In the genomic region with DNA sequence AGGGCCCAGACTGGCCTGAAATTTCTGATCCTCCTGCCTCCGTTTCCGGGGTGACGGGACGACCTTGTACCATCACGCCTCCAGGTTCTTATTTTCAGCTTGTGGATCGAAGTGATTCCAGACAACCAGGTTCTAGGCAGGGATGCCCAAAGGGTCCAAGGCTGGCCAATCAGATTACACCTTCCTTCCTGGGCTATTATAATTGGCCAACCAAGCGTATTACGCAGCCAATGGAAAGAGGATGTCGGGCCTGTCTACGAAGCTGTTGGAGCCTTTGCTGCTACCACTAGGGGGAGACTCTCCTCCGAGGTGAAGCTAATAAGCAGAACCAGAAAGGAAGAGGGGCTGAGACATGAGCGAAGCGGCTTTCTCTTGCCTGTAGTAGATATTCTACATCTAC, we compare ENCODE assay signal across 8 mouse cellular contexts. TPM values are rescaled to one million over a fixed set of nuclear protein-coding genes. Genes with fewer than 3 reads are reported as not detected.
A peak's percentile ranks its signal among the peaks of the same experiment; 100 is the strongest.
DNase-seq lines count a peak whose midpoint lies in the region; ATAC-seq and TF ChIP-seq lines count a peak whose summit lies in the region.

No protein-coding gene starts in this region.

- H3K9ac ChIP-seq in forebrain, embryonic 11.5 days (ENCODE audit: low read length): no peak overlapping the region
- no peak overlapping the region for H3K9ac ChIP-seq in heart, postnatal 0 days (replicated peaks; ENCODE audit: low read depth, low read length)
- H3K9ac ChIP-seq in liver, embryonic 13.5 days: no peak overlapping the region
- H3K9ac ChIP-seq in stomach, postnatal 0 days (ENCODE audit: low read length): no peak overlapping the region

- DNase-seq in ES-CJ7 (ENCODE audit: low read depth, low spot score): peak; percentile 98
- DNase-seq in c-Kit-negative CD71-positive TER-119-positive erythroid progenitor cells, embryonic 14.5 days (ENCODE audit: low read depth, low spot score): peak; percentile 20
- DNase-seq in forebrain, embryonic 11.5 days (ENCODE audit: low spot score): peak; percentile 87
- DNase-seq in heart, postnatal 0 days (ENCODE audit: low spot score): peak; percentile 81
- peak; percentile 87 to 88 for DNase-seq in kidney, postnatal 25 days
- DNase-seq in liver, embryonic 13.5 days: peak; percentile 44
- peak; percentile 76 for DNase-seq in neural tube, embryonic 10.5 days (ENCODE audit: extremely low spot score, low spot score)
- DNase-seq in stomach, postnatal 0 days (ENCODE audit: low spot score): peak; percentile 77

- H3K9me3 ChIP-seq in forebrain, embryonic 11.5 days (ENCODE audit: control insufficient read depth, low read length): no peaks in the 10 kb centered on the region
- H3K9me3 ChIP-seq in heart, postnatal 0 days (replicated peaks; ENCODE audit: control insufficient read depth, low read length): no peaks in the 10 kb centered on the region
- no peaks in the 10 kb centered on the region for H3K9me3 ChIP-seq in liver, embryonic 13.5 days (replicated peaks)
- H3K9me3 ChIP-seq in stomach, postnatal 0 days (ENCODE audit: control insufficient read depth, low read length): no peaks in the 10 kb centered on the region

- TF ChIP-seq EP300 in heart, postnatal 0 days (IDR thresholded peaks at IDR 0.05; ENCODE audit: low read depth): no peak
- no peak for TF ChIP-seq EP300 in stomach, postnatal 0 days (optimal IDR thresholded peaks at IDR 0.05)

- no peak overlapping the region for H3K4me3 ChIP-seq in forebrain, embryonic 11.5 days (ENCODE audit: low read depth, low read length)
- 0 out of 2 replicates have a peak overlapping the region, but pooled peaks have one; percentile 1 for H3K4me3 ChIP-seq in heart, postnatal 0 days (ENCODE audit: low read depth, low read length)
- no peak overlapping the region for H3K4me3 ChIP-seq in liver, embryonic 13.5 days (replicated peaks)
- H3K4me3 ChIP-seq in stomach, postnatal 0 days (ENCODE audit: low read depth, low read length): no peak overlapping the region

- 0 out of 2 replicates have a peak, but pooled peaks cover 5% of the 10 kb centered on the region for H3K27me3 ChIP-seq in forebrain, embryonic 11.5 days (ENCODE audit: control insufficient read depth, insufficient read depth, low read length)
- H3K27me3 ChIP-seq in heart, postnatal 0 days (ENCODE audit: control insufficient read depth, insufficient read depth, low read length): peaks cover 10% of the 10 kb centered on the region
- H3K27me3 ChIP-seq in liver, embryonic 13.5 days: peaks cover 56% of the 10 kb centered on the region
- H3K27me3 ChIP-seq in stomach, postnatal 0 days (ENCODE audit: control insufficient read depth, insufficient read depth, low read length): 0 out of 2 replicates have a peak, but pooled peaks cover 3% of the 10 kb centered on the region

- peak; percentile 82 for TF ChIP-seq CTCF in heart, postnatal 0 days (IDR thresholded peaks at IDR 0.05; ENCODE audit: low read depth)
- peak; percentile 92 for TF ChIP-seq CTCF in stomach, postnatal 0 days (IDR thresholded peaks at IDR 0.05; ENCODE audit: low read depth)

- H3K4me2 ChIP-seq in forebrain, embryonic 11.5 days (ENCODE audit: low read depth, low read length, severe bottlenecking): peak overlapping the region; percentile 31; the same call in 1 of the 2 replicates
- peak overlapping the region; percentile 34 for H3K4me2 ChIP-seq in heart, postnatal 0 days (ENCODE audit: low read depth, low read length)
- H3K4me2 ChIP-seq in liver, embryonic 13.5 days: no peak overlapping the region
- H3K4me2 ChIP-seq in stomach, postnatal 0 days (replicated peaks; ENCODE audit: low read depth): no peak overlapping the region; the same call in 1 of the 2 replicates

- ATAC-seq in forebrain, embryonic 11.5 days (replicated peaks; ENCODE audit: low FRiP score): peak; percentile 91
- ATAC-seq in heart, postnatal 0 days (ENCODE audit: insufficient read depth, low read depth): peak; percentile 69
- peak; percentile 70 for ATAC-seq in liver, embryonic 13.5 days (ENCODE audit: low read depth)
- ATAC-seq in stomach, postnatal 0 days (ENCODE audit: low FRiP score, low TSS enrichment): peak; percentile 84

- H3K4me1 ChIP-seq in forebrain, embryonic 11.5 days (replicated peaks; ENCODE audit: control insufficient read depth, insufficient read depth, low read length): no peaks in the 10 kb centered on the region
- peaks cover 26% of the 10 kb centered on the region for H3K4me1 ChIP-seq in heart, postnatal 0 days (ENCODE audit: control insufficient read depth, insufficient read depth)
- H3K4me1 ChIP-seq in liver, embryonic 13.5 days (replicated peaks): no peaks in the 10 kb centered on the region
- H3K4me1 ChIP-seq in stomach, postnatal 0 days (replicated peaks; ENCODE audit: control insufficient read depth, insufficient read depth): no peaks in the 10 kb centered on the region

- H3K36me3 ChIP-seq in forebrain, embryonic 11.5 days (ENCODE audit: control insufficient read depth, insufficient read depth, low read length): no peaks in the 10 kb centered on the region
- H3K36me3 ChIP-seq in heart, postnatal 0 days (replicated peaks; ENCODE audit: control insufficient read depth, insufficient read depth, low read length): no peaks in the 10 kb centered on the region
- no peaks in the 10 kb centered on the region for H3K36me3 ChIP-seq in liver, embryonic 13.5 days
- no peaks in the 10 kb centered on the region for H3K36me3 ChIP-seq in stomach, postnatal 0 days (ENCODE audit: control insufficient read depth, insufficient read depth, low read length)

- 5% methylated on average over 13 of the region's 13 CpGs for WGBS in forebrain, embryonic 11.5 days
- WGBS in heart, postnatal 0 days: 15% methylated on average over 13 of the region's 13 CpGs
- WGBS in liver, embryonic 13.5 days (ENCODE audit: insufficient replicate concordance): 12% methylated on average over 13 of the region's 13 CpGs
- 7% methylated on average over 13 of the region's 13 CpGs for WGBS in stomach, postnatal 0 days

- H3K27ac ChIP-seq in forebrain, embryonic 11.5 days (ENCODE audit: low read depth, low read length): no peak overlapping the region
- no peak overlapping the region for H3K27ac ChIP-seq in heart, postnatal 0 days (ENCODE audit: low read depth)
- H3K27ac ChIP-seq in liver, embryonic 13.5 days: no peak overlapping the region
- no peak overlapping the region for H3K27ac ChIP-seq in stomach, postnatal 0 days (replicated peaks)

RNA-seq across cellular contexts. Expression of a gene that starts 8.2 kb away (rescaled TPM):
- polyA plus RNA-seq in forebrain, embryonic 11.5 days (2014; fragmentation: Nextera tagmentation; extraction: Ambion mirVana): 21.8 and 23.5 TPM in 2 replicates
- total RNA-seq in heart, postnatal 0 days (2014; rRNA removed; ENCODE audit: low replicate concordance): 15.8 and 16.5 TPM in 2 replicates
- polyA plus RNA-seq in heart, postnatal 0 days (2015; fragmentation: Nextera tagmentation; extraction: Ambion mirVana): 23.2 and 23.3 TPM in 2 replicates
- 6.4 and 6.6 TPM in 2 replicates for polyA plus RNA-seq in liver, embryonic 13.5 days (2015; fragmentation: Nextera tagmentation; extraction: Ambion mirVana)
- 19.1 and 20.2 TPM in 2 replicates for polyA plus RNA-seq in stomach, postnatal 0 days (2015; fragmentation: Nextera tagmentation; extraction: Ambion mirVana)

RNA-seq across cellular contexts. Expression of a gene that starts 10.3 kb away (rescaled TPM):
- not detected in 2 replicates for polyA plus RNA-seq in forebrain, embryonic 11.5 days (2014; fragmentation: Nextera tagmentation; extraction: Ambion mirVana)
- total RNA-seq in heart, postnatal 0 days (2014; rRNA removed; ENCODE audit: low replicate concordance): 0.46 and 0.77 TPM in 2 replicates
- polyA plus RNA-seq in heart, postnatal 0 days (2015; fragmentation: Nextera tagmentation; extraction: Ambion mirVana): 2.6 and 3.1 TPM in 2 replicates
- 1.3 and 1.8 TPM in 2 replicates for polyA plus RNA-seq in liver, embryonic 13.5 days (2015; fragmentation: Nextera tagmentation; extraction: Ambion mirVana)
- polyA plus RNA-seq in stomach, postnatal 0 days (2015; fragmentation: Nextera tagmentation; extraction: Ambion mirVana): not detected in 2 replicates

RNA-seq across cellular contexts. Expression of a gene that starts 17.3 kb away (rescaled TPM):
- polyA plus RNA-seq in forebrain, embryonic 11.5 days (2014; fragmentation: Nextera tagmentation; extraction: Ambion mirVana): 29.2 and 30.2 TPM in 2 replicates
- total RNA-seq in heart, postnatal 0 days (2014; rRNA removed; ENCODE audit: low replicate concordance): 0.34 and 1.1 TPM in 2 replicates
- polyA plus RNA-seq in heart, postnatal 0 days (2015; fragmentation: Nextera tagmentation; extraction: Ambion mirVana): 1.6 TPM in 2 replicates
- polyA plus RNA-seq in liver, embryonic 13.5 days (2015; fragmentation: Nextera tagmentation; extraction: Ambion mirVana): 6.1 and 8.8 TPM in 2 replicates
- polyA plus RNA-seq in stomach, postnatal 0 days (2015; fragmentation: Nextera tagmentation; extraction: Ambion mirVana): 13.5 and 14.2 TPM in 2 replicates

RNA-seq across cellular contexts. Expression of a gene that starts 23.4 kb away (rescaled TPM):
- polyA plus RNA-seq in forebrain, embryonic 11.5 days (2014; fragmentation: Nextera tagmentation; extraction: Ambion mirVana): 71.3 and 83.8 TPM in 2 replicates
- total RNA-seq in heart, postnatal 0 days (2014; rRNA removed; ENCODE audit: low replicate concordance): 40.0 and 57.2 TPM in 2 replicates
- 63.5 and 71.2 TPM in 2 replicates for polyA plus RNA-seq in heart, postnatal 0 days (2015; fragmentation: Nextera tagmentation; extraction: Ambion mirVana)
- 17.2 and 18.9 TPM in 2 replicates for polyA plus RNA-seq in liver, embryonic 13.5 days (2015; fragmentation: Nextera tagmentation; extraction: Ambion mirVana)
- polyA plus RNA-seq in stomach, postnatal 0 days (2015; fragmentation: Nextera tagmentation; extraction: Ambion mirVana): 55.4 and 58.8 TPM in 2 replicates

RNA-seq across cellular contexts. Expression of a gene that starts 30.7 kb away (rescaled TPM):
- polyA plus RNA-seq in forebrain, embryonic 11.5 days (2014; fragmentation: Nextera tagmentation; extraction: Ambion mirVana): 7.2 TPM in 2 replicates
- 3.6 and 5.4 TPM in 2 replicates for total RNA-seq in heart, postnatal 0 days (2014; rRNA removed; ENCODE audit: low replicate concordance)
- polyA plus RNA-seq in heart, postnatal 0 days (2015; fragmentation: Nextera tagmentation; extraction: Ambion mirVana): 0.40 and 0.69 TPM in 2 replicates
- 1.4 and 1.5 TPM in 2 replicates for polyA plus RNA-seq in liver, embryonic 13.5 days (2015; fragmentation: Nextera tagmentation; extraction: Ambion mirVana)
- 2.9 and 3.3 TPM in 2 replicates for polyA plus RNA-seq in stomach, postnatal 0 days (2015; fragmentation: Nextera tagmentation; extraction: Ambion mirVana)

Comparison
In these comparisons a context has a peak if more than half of its experiments do, and no peak if none do; other contexts are left out.
1. DNase-seq: peak in every context shown above with its lines; median percentile 98 in ES-CJ7; 88 in kidney, postnatal 25 days; 87 in forebrain, embryonic 11.5 days; 81 in heart, postnatal 0 days; 77 in stomach, postnatal 0 days; 76 in neural tube, embryonic 10.5 days; 44 in liver, embryonic 13.5 days; 20 in c-Kit-negative CD71-positive TER-119-positive erythroid progenitor cells, embryonic 14.5 days.
2. H3K4me2 ChIP-seq: peak in forebrain, embryonic 11.5 days (single experiment) and heart, postnatal 0 days (single experiment); none in liver, embryonic 13.5 days (single experiment) and stomach, postnatal 0 days (single experiment).
3. Peak in every context shown above with its lines, with median percentiles within 50 percentile points of each other: ATAC-seq.